Mouse (Mus musculus) telencephalon, adult 2 months (tissue): Measurements from ENCODE around the gene Epha5.

Source experiments
- DNase-seq: peaks from one replicate; pipeline ENCODE4 v3.0.0-alpha.2; 2011; ENCODE audit warnings: low read depth, low spot score

The Epha5 gene

DNA sequence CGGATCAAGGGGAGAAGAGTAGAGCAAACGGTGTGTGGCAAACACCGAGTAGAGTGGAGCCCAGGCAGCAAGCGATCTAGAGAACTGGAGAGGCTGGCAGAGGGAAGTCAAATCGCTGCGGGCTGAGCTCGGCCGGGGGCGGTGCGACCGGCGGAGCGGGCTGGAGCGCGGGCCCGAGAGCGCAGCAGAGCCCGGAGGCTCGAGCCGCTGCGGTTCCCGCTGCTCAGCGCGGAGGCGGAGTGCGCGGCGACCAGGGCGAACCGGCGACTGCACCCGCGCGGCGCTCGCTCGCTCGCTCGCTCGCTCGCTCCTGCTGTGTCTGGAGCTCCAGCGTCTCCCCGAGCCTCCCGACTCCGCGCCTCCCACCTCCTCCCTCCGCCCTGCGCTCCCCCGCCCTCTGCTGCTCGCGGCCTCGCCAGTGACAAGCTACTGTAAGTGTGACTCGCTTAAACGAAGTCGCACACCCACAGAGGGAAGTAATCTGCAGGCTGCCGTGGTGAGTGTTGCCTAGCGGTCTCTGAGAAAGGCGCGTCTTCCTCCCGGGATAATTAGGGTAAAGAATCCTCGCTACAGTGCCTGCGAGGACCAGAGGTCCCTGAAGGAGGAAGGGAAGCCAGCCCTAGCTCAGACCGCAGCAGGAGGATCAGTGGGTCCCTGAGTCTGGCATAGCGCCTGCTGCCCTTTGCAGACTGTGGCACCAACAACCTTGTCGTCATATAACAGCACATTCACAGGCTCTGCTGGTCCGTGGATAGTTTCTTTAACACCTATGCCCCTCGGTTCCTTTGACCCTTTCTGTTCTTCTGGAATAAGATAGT, at the start of gene Epha5:
Gene Epha5 (minus strand): TSS at position 321 of the 818 bp plus-strand sequence.
- DNase-seq: peak; percentile 82

DNA sequence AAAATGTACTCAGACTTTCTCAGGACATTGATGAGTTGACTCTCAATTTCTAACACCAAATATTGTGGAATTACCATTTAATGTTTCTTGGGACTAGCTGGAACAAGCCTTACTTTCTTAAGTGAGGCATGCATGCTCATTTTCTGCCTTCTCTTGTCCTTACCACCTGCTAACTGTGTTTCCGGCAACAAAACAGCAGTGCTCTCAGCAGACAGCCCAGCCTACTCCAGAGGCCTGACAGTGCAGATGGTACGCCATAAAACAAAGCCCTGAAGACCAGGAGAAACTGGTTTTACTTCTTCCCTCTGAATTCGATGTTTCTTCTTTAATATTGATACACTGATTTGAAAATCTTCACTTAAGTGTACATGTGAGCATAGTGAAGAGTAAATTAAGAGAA, 39.0 kb upstream of the Epha5 start:
- no peak for DNase-seq

- no peak for DNase-seq
These were observed 37.5 kb upstream of the Epha5 start for GRCm38 (mm10) chr5:84454641-84455040.

DNA sequence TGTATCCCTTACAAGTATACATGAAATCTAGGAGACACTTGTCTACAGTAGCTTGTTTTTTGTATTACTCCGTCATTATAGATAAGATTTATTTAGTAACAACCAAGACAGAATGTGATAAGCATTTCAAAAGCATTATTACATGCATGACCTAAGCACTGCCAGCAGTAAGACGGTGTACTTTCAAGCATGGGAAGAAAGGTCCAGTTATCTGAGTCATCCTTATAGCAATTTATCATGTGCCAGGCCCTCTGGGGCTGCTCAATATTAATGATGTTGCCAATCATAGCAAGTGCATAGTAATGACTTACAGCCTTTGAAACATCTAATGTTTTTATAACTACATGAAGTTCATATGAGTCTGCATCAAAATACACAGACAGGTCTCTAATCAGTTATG, 36.7 kb upstream of the Epha5 start:
- no peak for DNase-seq

DNA sequence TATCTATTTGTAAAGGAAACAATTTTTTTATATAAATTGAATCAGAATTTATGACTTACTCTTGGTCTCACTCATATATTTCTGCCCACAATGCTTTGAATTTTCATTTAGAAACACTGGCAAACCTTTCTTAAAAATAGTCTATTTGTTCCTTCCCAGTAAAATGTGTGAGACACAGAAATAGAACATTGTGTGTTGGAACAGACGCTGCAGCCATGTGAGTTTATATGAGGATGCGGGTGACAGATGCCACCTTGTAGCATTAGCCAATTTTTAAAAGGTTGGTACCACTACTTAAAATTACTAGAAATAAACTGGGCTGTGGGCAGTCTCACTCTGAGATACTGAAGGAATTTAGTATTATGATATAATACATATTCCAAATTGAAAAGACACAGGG, 23.1 kb upstream of the Epha5 start:
- DNase-seq: peak; percentile 59

DNA sequence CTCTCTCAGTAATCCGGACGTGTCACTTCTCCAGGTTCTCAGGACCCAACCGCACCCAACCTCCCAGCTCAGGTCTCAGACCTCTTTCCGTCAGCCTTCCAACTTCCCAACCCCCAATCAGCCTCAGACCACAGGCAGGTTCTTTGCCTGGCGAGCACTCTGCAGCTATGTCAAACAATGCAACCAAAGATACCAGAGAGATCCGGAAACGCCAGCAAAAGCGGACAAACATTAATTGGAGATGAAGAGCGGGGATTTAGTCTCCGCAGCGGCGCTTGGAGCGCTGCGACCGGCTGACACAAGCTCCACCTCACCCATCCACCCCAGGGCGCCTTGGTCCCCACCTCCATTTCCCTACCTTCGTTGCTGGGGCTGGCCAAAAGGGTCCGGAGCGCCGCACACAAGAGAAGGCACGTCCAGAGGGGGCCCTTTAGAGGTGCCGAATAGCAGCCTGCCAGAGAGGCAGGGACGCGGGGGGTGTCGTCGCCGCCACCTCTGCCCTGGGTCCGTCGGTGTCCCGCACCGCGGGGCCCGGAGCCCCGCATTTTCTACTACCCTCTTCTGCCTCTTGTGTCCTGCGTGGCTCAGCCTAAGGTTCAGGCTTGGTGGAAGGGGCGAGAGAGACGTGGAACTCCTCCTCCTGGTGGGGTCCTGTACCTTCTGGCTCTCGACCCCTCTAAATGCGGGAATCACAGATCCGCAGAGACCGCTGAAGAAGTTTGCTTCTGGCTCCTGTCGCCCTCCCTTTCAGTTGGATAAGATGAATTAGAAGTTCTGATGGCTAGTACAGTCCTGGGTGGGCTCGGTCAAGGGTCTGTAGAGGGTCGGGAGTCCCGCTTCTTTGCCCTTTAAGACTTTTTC, 991 bp downstream of the Epha5 start:
- DNase-seq: no peak

GRCm38 (mm10) chr5:84414931-84415431, 2.2 kb downstream of the Epha5 start:
- DNase-seq: no peak

DNA sequence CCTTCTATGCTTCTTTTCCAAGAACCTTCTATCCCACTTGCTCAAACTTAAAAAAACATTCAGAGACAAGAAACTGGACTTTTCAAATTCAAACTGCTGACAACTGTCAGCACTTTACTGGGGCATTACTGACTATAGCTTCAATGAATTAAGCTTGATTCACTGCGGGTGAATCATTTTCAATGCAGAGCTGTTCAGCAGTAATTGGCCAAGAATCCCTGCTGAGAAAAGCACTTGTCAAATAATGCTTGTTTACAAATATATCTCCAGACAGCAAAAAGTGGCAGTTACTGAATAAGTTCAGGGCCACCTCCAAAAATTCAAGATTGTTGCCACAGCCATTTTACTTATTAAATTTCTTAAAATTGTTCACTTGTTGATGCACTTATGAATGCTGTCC, 4.2 kb downstream of the Epha5 start:
- DNase-seq: no peak

- DNase-seq: no peak
These were observed 8.8 kb downstream of the Epha5 start for GRCm38 (mm10) chr5:84408370-84408769.

DNA sequence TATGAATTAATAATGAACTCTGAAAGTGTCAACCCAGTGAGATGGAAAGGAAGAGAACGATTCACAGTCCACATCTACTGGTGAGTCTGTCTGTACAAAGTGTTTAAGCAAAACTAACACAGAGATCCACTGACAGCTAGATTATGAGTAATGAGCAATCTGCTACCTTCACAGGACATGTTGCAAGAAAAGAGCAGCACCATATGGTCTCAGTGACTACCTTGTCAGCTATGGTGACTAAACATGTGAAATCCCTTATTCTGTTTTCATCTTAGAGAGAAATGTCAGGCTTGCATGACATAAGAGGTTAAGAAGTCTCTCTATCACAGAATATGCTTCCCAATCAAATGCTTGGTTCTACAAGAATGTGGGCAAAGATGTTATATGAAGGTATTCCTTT, 20.1 kb downstream of the Epha5 start:
- DNase-seq: no peak

- no peak for DNase-seq
These were observed 51.8 kb downstream of the Epha5 start for GRCm38 (mm10) chr5:84365334-84365733.

DNA sequence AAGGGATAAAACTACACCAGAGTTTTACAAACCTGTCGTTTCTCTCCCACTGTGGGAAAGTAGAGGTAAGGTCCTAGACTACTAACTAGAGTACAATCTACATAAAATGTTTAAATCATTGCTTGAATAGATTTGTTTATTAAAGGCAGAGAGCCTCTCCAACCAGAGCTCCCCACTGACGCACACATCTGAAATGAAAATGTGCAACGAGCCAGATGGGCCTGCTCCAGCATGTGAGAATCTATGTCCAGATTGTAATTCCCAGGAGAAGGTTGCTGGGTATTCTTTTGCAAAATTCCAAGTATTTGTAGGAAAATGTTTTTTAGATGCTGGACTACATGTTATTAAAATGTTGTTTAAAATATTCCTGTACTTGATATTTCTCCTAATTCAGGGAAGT, 57.8 kb downstream of the Epha5 start:
- no peak for DNase-seq

GRCm38 (mm10) chr5:84353069-84353468, 64.1 kb downstream of the Epha5 start:
- no peak for DNase-seq

- DNase-seq: no peak
These were observed 70.3 kb downstream of the Epha5 start for GRCm38 (mm10) chr5:84346728-84347499.

DNA sequence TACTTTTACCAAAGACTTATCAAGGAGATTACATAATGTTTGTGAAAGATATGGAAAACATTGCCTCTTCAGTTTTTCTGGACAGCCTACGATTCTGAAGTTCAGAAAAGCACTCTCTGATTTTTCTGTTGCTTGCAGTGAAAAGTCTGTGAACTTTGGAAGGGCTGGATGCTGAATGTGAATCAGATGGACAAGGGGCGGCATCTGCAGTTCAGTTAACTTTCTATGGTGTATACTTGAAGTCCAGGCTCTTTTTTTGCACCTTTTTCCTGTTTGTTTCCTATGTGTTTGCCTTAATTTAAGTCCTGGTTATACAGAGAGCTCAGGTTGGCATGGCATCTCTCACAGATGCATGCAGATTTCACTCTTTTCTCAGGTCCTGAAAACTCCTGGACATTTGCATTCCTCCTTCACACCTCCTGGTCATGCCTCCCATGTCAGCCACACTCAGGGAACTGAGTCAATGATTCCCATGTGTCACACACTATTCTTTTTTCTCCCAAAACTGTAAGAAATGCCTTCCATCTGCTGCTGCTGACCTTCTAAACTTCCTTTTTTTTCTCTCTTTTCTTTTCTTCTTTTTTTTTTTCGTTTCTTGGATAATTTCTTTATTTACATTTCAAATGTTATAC, 81.2 kb downstream of the Epha5 start:
- no peak for DNase-seq

GRCm38 (mm10) chr5:84334481-84334880, 82.7 kb downstream of the Epha5 start:
- no peak for DNase-seq

- DNase-seq: no peak
These were observed 85.6 kb downstream of the Epha5 start for GRCm38 (mm10) chr5:84331631-84332030.

GRCm38 (mm10) chr5:84320553-84320952, 96.6 kb downstream of the Epha5 start:
- no peak for DNase-seq

- DNase-seq: no peak
These were observed 97.0 kb downstream of the Epha5 start for GRCm38 (mm10) chr5:84320138-84320537.

DNA sequence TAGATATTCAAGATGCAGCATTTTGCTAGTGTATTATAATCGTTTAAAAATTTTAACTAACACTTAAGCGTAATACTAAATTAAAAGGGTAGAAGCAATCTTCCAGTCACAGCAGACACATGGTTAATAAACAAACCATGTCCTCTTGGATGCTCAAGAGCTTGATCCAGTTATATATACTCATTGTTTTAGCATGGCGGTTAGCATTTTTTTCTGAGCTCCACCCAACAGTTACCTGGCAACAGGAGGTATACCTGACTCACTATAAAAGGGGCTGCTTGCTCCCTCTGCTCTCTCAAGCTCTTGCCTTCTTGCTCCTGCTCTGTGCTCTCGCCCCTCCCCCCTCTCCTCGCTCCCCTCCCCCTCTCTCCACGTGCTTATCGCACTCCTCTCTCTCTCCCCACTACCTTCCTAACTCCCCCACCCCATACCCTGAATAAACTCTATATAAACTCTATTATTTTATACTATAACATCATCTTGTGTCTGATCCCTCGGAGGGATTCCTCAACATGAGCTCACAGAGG, 98.3 kb downstream of the Epha5 start:
- no peak for DNase-seq

GRCm38 (mm10) chr5:84317839-84318238, 99.3 kb downstream of the Epha5 start:
- peak; percentile 27 for DNase-seq
